Mouse (Mus musculus): Measurements from ENCODE around the gene Aipl1. TPM values are rescaled to one million over a fixed set of nuclear protein-coding genes. Genes with fewer than 3 reads are reported as not detected.

Aipl1 gene
- not detected for polyA plus RNA-seq (2014; fragmentation: Illumina TruSeq; extraction: RNeasy Lipid Tissue Mini Kit (QIAGEN cat#74804); ENCODE audit: low read depth, low replicate concordance)

DNA sequence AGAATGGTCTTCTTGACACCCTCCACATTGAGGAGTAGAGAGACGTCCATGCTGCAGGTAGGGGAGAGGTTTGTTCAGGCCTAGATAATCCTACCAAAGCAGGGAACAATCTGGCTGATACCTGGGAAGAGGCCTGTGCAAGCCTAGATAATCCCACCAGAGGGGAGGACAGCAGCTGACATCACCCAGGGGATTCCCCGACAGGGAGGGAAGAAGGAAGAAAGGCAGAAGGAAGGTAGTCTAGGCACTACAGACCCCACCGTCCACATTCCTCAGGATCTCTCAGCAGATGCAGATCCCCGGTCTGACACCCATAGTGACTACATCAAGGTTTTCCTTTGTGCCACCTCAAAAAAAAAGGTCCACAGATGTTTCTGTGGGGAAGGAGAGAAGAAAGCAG is at the start of gene Aipl1:
Gene Aipl1 (minus strand): TSS at position 101 of the 400 bp plus-strand sequence.

GRCm38 (mm10) chr11:72041768-72042607 is 4.7 kb upstream of the Aipl1 start, which contains the start of gene Pimreg:
Gene Pimreg (plus strand): TSS chr11:72042032.

Other genes with a start within 250 kb of the Aipl1 start
- gene Pimreg, start 4.5 kb upstream of the Aipl1 start, polyA plus RNA-seq (2014; fragmentation: Illumina TruSeq; extraction: RNeasy Lipid Tissue Mini Kit (QIAGEN cat#74804); ENCODE audit: low read depth, low replicate concordance), result not detected
- 0.65 TPM for gene Pitpnm3, start 98.3 kb upstream of the Aipl1 start, polyA plus RNA-seq (2014; fragmentation: Illumina TruSeq; extraction: RNeasy Lipid Tissue Mini Kit (QIAGEN cat#74804); ENCODE audit: low read depth, low replicate concordance)
- not detected for gene Gm43951, start 169.3 kb upstream of the Aipl1 start, polyA plus RNA-seq (2014; fragmentation: Illumina TruSeq; extraction: RNeasy Lipid Tissue Mini Kit (QIAGEN cat#74804); ENCODE audit: low read depth, low replicate concordance)
- gene 4933427D14Rik, start 169.9 kb upstream of the Aipl1 start, polyA plus RNA-seq (2014; fragmentation: Illumina TruSeq; extraction: RNeasy Lipid Tissue Mini Kit (QIAGEN cat#74804); ENCODE audit: low read depth, low replicate concordance), result 8.8 TPM
- gene Txndc17, start 170.0 kb upstream of the Aipl1 start, polyA plus RNA-seq (2014; fragmentation: Illumina TruSeq; extraction: RNeasy Lipid Tissue Mini Kit (QIAGEN cat#74804); ENCODE audit: low read depth, low replicate concordance), result 243 TPM
- 8.6 TPM for gene Med31, start 178.1 kb upstream of the Aipl1 start, polyA plus RNA-seq (2014; fragmentation: Illumina TruSeq; extraction: RNeasy Lipid Tissue Mini Kit (QIAGEN cat#74804); ENCODE audit: low read depth, low replicate concordance)
- gene Slc13a5, start 229.7 kb upstream of the Aipl1 start, polyA plus RNA-seq (2014; fragmentation: Illumina TruSeq; extraction: RNeasy Lipid Tissue Mini Kit (QIAGEN cat#74804); ENCODE audit: low read depth, low replicate concordance), result not detected